Mouse (Mus musculus) liver, postnatal 0 days (tissue): ENCODE data around the gene Btbd6. TPM values are rescaled to one million over a fixed set of nuclear protein-coding genes. Genes with fewer than 3 reads are reported as not detected.

ENCODE experiments used
- ATAC-seq: fragments of 200-750 bp; cut with Nextera tagmentation; 2 replicates; pipeline ENCODE4 v1.8.0; 2017; ENCODE audit warnings: mild to moderate bottlenecking, moderate library complexity
- DNase-seq: peaks from one replicate; pipeline ENCODE4 v3.0.0-alpha.2; 2016
- H3K27ac ChIP-seq: fragments of 300-500 bp; sonication (generic); 2 replicates; pipeline ENCODE4 v1.5.1; 2014; ENCODE audit warnings: antibody characterized with exemption, moderate library complexity, mild to moderate bottlenecking, low read depth
- H3K27me3 ChIP-seq: fragments of 300-500 bp; sonication (generic); 2 replicates; pipeline ENCODE4 v1.6.1; 2014; ENCODE audit warnings: low read length, control low read depth, mixed read lengths; ENCODE audit not compliant: insufficient read depth
- H3K36me3 ChIP-seq: fragments of 300-500 bp; sonication (generic); replicated peaks from 2 replicates; pipeline ENCODE4 v1.6.1; 2014; ENCODE audit warnings: mild to moderate bottlenecking, control low read depth, low read length, moderate library complexity, mixed read lengths; ENCODE audit not compliant: insufficient read depth
- H3K4me1 ChIP-seq: fragments of 300-500 bp; sonication (generic); 2 replicates; pipeline ENCODE4 v1.6.1; 2014; ENCODE audit warnings: antibody characterized with exemption, mild to moderate bottlenecking, control low read depth; ENCODE audit not compliant: insufficient read depth
- H3K4me2 ChIP-seq: fragments of 300-500 bp; sonication (generic); 2 replicates; pipeline ENCODE4 v1.6.1; 2014; ENCODE audit warnings: low read depth, mild to moderate bottlenecking, low read length, moderate library complexity, mixed read lengths
- H3K4me3 ChIP-seq: fragments of 300-500 bp; sonication (generic); 2 replicates; pipeline ENCODE4 v1.5.1; 2014; ENCODE audit warnings: low read depth, low read length
- H3K9ac ChIP-seq: fragments of 300-500 bp; sonication (generic); replicated peaks from 2 replicates; pipeline ENCODE4 v1.6.1; 2014; ENCODE audit warnings: mild to moderate bottlenecking, moderate library complexity
- H3K9me3 ChIP-seq: fragments of 300-500 bp; sonication (generic); 2 replicates; pipeline ENCODE4 v1.6.1; 2016; ENCODE audit warnings: mild to moderate bottlenecking, control low read depth, low read length, mixed read lengths
- CTCF ChIP-seq: sonication (generic); IDR thresholded peaks from 2 replicates; pipeline ENCODE4 v1.5.1; 2016; ENCODE audit warnings: antibody characterized with exemption, low read depth
- EP300 ChIP-seq: IDR thresholded peaks from 2 replicates; pipeline ENCODE4 v1.6.1; 2016; ENCODE audit warnings: antibody characterized with exemption, low read depth, mild to moderate bottlenecking
- WGBS: fragments of 180-500 bp; shearing (Covaris S2); extraction: QIAGEN DNeasy Blood & Tissue Kit; methylation state at CpG from one replicate; pipeline ENCODE4 v1.1.7; 2014; ENCODE audit not compliant: insufficient replicate concordance; 5-methylcytosine and 5-hydroxymethylcytosine counted together
- polyA plus RNA-seq: library from polyadenylated mRNA; unstranded; fragments of >200 nt; fragmentation: Nextera tagmentation; extraction: Ambion mirVana; gene quantifications from 2 replicates; pipeline ENCODE4 v1.2.1, GENCODE M21; 2015

Btbd6 gene
- polyA plus RNA-seq, 1 experiment from 2014 or later: 4.1 TPM

DNA sequence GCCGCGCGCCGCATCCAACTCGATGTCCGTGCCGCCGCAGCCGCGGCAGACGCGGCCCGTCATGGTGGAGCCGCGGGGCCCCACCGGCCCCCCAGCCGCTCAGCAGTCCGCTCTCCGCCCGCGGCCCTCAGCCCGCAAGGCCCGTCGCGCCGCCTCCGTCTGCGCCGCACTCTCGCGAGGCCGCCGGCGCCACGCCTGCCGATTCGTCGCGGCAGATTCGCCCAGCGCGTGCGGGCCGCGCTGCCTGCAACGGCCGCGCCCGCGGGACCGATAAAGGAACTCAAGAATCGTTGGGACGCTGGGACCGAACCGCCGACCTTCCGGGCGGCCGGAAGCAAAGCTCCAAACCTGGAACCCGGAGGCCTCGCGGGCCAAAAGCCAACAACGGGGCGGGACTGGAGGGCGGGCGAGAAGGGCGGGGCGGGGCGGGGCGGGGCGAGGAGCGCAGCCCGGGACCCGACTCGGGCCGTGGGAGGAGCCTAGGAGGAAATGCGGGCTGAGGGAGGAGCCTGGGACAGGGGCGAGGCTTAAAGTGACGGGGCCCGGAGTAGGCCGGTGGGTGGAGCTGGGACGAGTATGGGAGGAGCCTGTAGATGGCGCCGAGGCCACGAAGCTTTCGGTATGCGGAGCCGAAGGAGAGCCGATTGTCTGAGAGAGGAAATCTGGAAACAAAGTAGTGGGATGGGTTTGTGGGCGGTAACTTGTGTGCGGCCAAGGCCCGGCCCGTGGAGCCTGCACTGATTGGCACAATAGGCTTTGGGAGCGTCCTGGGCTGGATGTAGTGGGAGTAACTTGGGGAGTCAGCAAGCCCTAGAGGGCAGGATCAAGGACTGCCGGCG is 24.2 kb downstream of the Btbd6 start, which contains the start of gene Brf1:
Brf1 (minus strand) TSS at position 411 of the 839 bp plus-strand sequence.
- DNase-seq: peak; percentile 99
- H3K4me2 ChIP-seq: peak within 1 kb of the TSS; percentile 92
- H3K27ac ChIP-seq: peak within 1 kb of the TSS; percentile 98
- peaks cover 21% of the 10 kb centered on the region for H3K4me1 ChIP-seq
- H3K9ac ChIP-seq: peak within 1 kb of the TSS; percentile 96
- no peaks in the 10 kb centered on the region for H3K36me3 ChIP-seq
- no peaks in the 10 kb centered on the region for H3K27me3 ChIP-seq
- peak; percentile 20 for TF ChIP-seq CTCF
- TF ChIP-seq EP300: no peak
- WGBS: 2% methylated on average over 83 of the region's 96 CpGs
- peak within 1 kb of the TSS; percentile 85 for H3K4me3 ChIP-seq
- H3K9me3 ChIP-seq: no peaks in the 10 kb centered on the region
- peak; percentile 96 for ATAC-seq

DNA sequence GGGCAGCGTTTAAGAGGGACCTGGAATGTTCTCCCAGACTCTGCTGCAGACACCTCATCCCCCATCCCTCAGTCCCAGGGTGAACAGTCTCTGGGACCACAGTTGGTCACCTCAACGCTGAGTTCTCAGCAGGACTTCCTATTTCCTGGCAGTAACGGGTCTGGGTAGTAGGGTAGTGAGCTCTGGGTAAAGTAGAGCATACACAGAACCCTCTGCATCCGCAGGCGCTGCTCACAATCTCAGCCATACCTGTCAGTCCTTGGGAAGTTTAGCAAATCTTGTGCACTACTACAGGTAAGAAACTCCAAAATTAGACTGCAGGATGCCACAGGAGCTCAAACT is 24.8 kb downstream of the Btbd6 start:
- 2% methylated on average over 5 of the region's 5 CpGs for WGBS
- no peaks in the 10 kb centered on the region for H3K36me3 ChIP-seq
- peak overlapping the region; percentile 98 for H3K27ac ChIP-seq
- peak overlapping the region; percentile 75 for H3K9ac ChIP-seq
- peaks cover 21% of the 10 kb centered on the region for H3K4me1 ChIP-seq
- H3K9me3 ChIP-seq: no peaks in the 10 kb centered on the region
- TF ChIP-seq CTCF: no peak
- no peak for TF ChIP-seq EP300
- peak; percentile 4 for ATAC-seq
- H3K4me3 ChIP-seq: peak overlapping the region; percentile 85
- DNase-seq: no peak
- H3K4me2 ChIP-seq: peak overlapping the region; percentile 92
- no peaks in the 10 kb centered on the region for H3K27me3 ChIP-seq

DNA sequence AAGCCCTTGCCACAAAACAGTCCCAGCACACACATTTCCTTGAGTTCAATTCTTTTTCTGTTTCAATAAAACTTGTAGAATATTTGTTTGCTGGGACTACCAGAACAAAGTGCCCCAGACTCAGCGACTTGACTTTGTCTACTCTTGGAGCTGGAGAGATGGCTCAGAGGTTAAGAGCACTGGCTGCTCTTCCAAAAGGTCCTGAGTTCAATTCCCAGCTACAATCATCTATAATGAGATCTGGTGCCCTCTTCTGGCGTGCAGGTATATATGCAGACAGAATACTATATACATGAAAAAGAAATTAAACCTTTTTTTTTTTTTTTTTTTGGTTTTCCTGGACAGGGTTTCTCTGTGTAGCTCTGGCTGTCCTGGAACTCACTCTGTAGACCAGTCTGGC is 26.4 kb downstream of the Btbd6 start:
- no peaks in the 10 kb centered on the region for H3K36me3 ChIP-seq
- no peak for DNase-seq
- 34% methylated on average over 2 of the region's 2 CpGs for WGBS

DNA sequence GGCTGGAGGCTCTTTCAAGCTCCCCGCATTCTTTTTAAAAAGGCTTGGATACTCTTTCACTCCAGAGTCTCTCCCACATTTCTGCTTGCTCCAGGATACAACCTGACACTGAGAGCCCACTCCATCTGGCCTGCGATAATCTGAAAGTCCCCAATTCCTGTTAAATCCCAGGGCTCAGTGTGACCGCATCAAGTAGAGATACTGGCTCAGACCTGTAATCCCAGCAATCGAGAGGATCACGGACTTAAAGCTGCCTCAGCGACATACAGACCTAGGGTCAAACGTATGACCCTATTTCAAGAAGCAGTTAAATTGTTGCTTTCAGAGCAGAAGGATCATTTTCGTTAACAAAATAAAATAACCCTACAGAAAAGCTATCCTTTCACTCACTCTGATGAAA is 27.7 kb downstream of the Btbd6 start:
- 77% methylated on average over 8 of the region's 8 CpGs for WGBS
- Histone ChIP-seq H3K9me3 (no peaks in the 10 kb centered on the region), H3K27ac (no peak overlapping the region), H3K4me1 (peaks cover 13% of the 10 kb centered on the region), H3K27me3 (no peaks in the 10 kb centered on the region), H3K4me2 (no peak overlapping the region), H3K4me3 (no peak overlapping the region), H3K9ac (no peak overlapping the region), H3K36me3 (no peaks in the 10 kb centered on the region)
- ATAC-seq (no peak), DNase-seq (no peak)
- no peak for TF ChIP-seq EP300

More for the DNA sequence above, 26.4 kb downstream of the Btbd6 start:
- Histone ChIP-seq H3K9me3 (no peaks in the 10 kb centered on the region), H3K4me1 (peaks cover 21% of the 10 kb centered on the region), H3K4me3 (no peak overlapping the region), H3K27me3 (no peaks in the 10 kb centered on the region), H3K27ac (no peak overlapping the region), H3K9ac (no peak overlapping the region), H3K4me2 (no peak overlapping the region)
- no peak for ATAC-seq
- peak; percentile 51 for TF ChIP-seq CTCF
- TF ChIP-seq EP300: no peak

DNA sequence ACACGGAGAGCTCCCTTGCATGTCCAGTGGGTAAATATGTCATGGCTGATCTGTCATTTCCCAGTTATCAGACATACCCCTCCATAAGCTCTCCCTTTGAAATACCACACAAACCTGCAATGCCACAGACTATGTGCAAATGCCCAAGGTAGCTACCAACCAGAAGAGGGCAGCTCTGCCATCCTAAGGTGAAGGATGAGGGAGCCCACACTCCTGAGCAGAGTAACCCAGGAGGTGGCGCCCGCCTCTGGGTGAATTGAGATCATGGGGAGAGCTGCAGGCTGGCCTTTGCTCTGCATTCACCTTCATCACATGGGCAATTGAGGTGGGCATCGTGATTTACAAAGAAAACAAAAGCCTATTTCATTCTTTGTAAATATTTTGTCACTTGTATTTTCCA is 28.7 kb downstream of the Btbd6 start:
- whole genome bisulfite sequencing: 25% methylated on average over 4 of the region's 4 CpGs
- no peaks in the 10 kb centered on the region for H3K27me3 ChIP-seq
- H3K4me3 ChIP-seq: no peak overlapping the region
- peaks cover 6% of the 10 kb centered on the region for H3K4me1 ChIP-seq
- no peak overlapping the region for H3K4me2 ChIP-seq
- no peak for ATAC-seq
- TF ChIP-seq CTCF (peak; percentile 88), EP300 (no peak)
- H3K9ac ChIP-seq: no peak overlapping the region
- H3K9me3 ChIP-seq: no peaks in the 10 kb centered on the region
- DNase-seq: peak; percentile 61
- no peak overlapping the region for H3K27ac ChIP-seq
- H3K36me3 ChIP-seq: no peaks in the 10 kb centered on the region

DNA sequence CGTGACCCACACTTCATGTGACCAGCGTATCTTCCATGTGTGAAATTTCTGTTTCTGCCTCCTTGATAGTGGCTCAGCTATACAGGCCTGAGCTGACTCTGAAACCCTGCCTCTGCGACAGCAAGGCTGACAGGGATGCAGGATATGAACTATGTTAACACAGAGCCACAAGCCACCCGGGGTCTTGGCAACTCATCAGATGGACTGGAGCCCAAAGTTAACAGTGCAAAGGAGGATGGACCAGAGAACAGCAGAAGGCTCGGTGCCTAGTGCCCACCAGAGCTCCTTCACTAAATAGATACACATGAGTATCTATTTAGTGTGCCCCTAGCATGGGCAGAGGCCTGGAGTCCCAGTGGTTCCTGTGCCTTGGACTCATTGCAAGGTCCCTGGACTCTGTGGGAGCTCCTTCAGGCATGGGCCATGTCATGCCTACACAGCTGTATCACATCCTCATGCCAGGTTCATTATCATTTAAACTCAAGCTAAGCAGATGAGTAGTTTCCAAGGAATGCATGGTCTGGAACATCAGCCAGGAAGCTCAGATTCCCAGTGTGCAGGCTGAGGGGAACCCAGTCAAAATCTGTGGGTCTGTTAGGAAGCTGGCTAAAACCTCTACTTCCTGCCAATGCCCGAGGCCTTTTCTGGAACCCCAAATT is 35.5 kb downstream of the Btbd6 start:
- WGBS: 66% methylated on average over 6 of the region's 6 CpGs
- H3K9ac ChIP-seq: no peak overlapping the region
- H3K27me3 ChIP-seq: no peaks in the 10 kb centered on the region
- no peak for TF ChIP-seq CTCF
- TF ChIP-seq EP300: no peak
- no peaks in the 10 kb centered on the region for H3K9me3 ChIP-seq
- no peak overlapping the region for H3K4me3 ChIP-seq
- no peak overlapping the region for H3K4me2 ChIP-seq
- H3K36me3 ChIP-seq: no peaks in the 10 kb centered on the region
- DNase-seq (no peak), ATAC-seq (no peak)
- H3K27ac ChIP-seq: peak overlapping the region; percentile 55
- peaks cover 29% of the 10 kb centered on the region for H3K4me1 ChIP-seq
